Mouse (Mus musculus) MEL (cell line): ENCODE measurements at regions not wholly inside any gene's neighbourhood (a gene's known extent, or its start where the extent isn't known, plus 50 kb on each side); places are given as distances from the start of the nearest gene placed in this dataset.

ENCODE experiments used
- DNase-seq: peaks from one replicate; pipeline ENCODE4 v3.0.0; 2011; ENCODE audit warnings: low read depth, low spot score
- H3K27ac ChIP-seq: 2 replicates; pipeline ENCODE4 v1.5.1; 2012; ENCODE audit warnings: low read depth, mild to moderate bottlenecking, control low read depth, low read length, moderate library complexity; ENCODE audit not compliant: control insufficient read depth
- H3K27me3 ChIP-seq, 2 experiments: fragments of 150-350 bp in 1 of 2; sonication (generic) in 1 of 2; 2 replicates each; pipeline ENCODE4 v1.6.1; 2012; ENCODE audit warnings: low read length in 2 of 2, mild to moderate bottlenecking in 2 of 2, improper control_type of control experiment in 1 of 2, moderate library complexity in 1 of 2; ENCODE audit not compliant: insufficient read depth in 2 of 2, control insufficient read depth in 1 of 2
- H3K36me3 ChIP-seq, 2 experiments: 2 replicates each; pipeline ENCODE4 v1.6.1; 2012 to 2014; ENCODE audit warnings: low read length in 2 of 2, improper control_type of control experiment in 1 of 2, inconsistent platforms in 1 of 2, mild to moderate bottlenecking in 1 of 2; ENCODE audit not compliant: insufficient read depth in 2 of 2, control insufficient read depth in 1 of 2
- H3K4me1 ChIP-seq, 2 experiments: fragments of 150-350 bp in 1 of 2; sonication (generic) in 1 of 2; 2 replicates each; pipeline ENCODE4 v1.6.1; 2012; ENCODE audit warnings: low read length in 2 of 2, improper control_type of control experiment in 1 of 2, mild to moderate bottlenecking in 1 of 2; ENCODE audit not compliant: insufficient read depth in 2 of 2, control insufficient read depth in 1 of 2
- H3K4me3 ChIP-seq, 2 experiments: fragments of 150-350 bp in 1 of 2; sonication (generic) in 1 of 2; 2 replicates each; pipeline ENCODE4 v1.5.1; 2012; ENCODE audit warnings: low read depth in 2 of 2, low read length in 2 of 2, mild to moderate bottlenecking in 2 of 2, moderate library complexity in 2 of 2, control low read depth in 1 of 2, improper control_type of control experiment in 1 of 2; ENCODE audit not compliant: control insufficient read depth in 1 of 2, insufficient read depth in 1 of 2
- H3K79me2 ChIP-seq: 2 replicates; pipeline ENCODE4 v1.6.1; 2012; ENCODE audit warnings: mild to moderate bottlenecking, low read length, moderate library complexity; ENCODE audit not compliant: control insufficient read depth, poor library complexity, insufficient read depth
- H3K9ac ChIP-seq: 2 replicates; pipeline ENCODE4 v1.6.1; 2012; ENCODE audit warnings: low read depth, mild to moderate bottlenecking, control low read depth, low read length, moderate library complexity; ENCODE audit not compliant: control insufficient read depth, poor library complexity, severe bottlenecking
- H3K9me3 ChIP-seq: fragments of 150-350 bp; sonication (generic); replicated peaks from 2 replicates; pipeline ENCODE4 v1.6.1; 2012; ENCODE audit warnings: mild to moderate bottlenecking, low read length, improper control_type of control experiment, moderate library complexity; ENCODE audit not compliant: insufficient read depth
- BHLHE40 ChIP-seq: IDR thresholded peaks from 2 replicates; pipeline ENCODE4 v1.6.1; 2012; ENCODE audit warnings: low read depth, mild to moderate bottlenecking, inconsistent platforms, low read length, improper control_type of control experiment, borderline replicate concordance
- E2F4 ChIP-seq: IDR thresholded peaks from 2 replicates; pipeline ENCODE4 v1.6.1; 2011; ENCODE audit warnings: low read depth, low read length, improper control_type of control experiment, borderline replicate concordance
- GABPA ChIP-seq: IDR thresholded peaks from 2 replicates; pipeline ENCODE4 v1.6.1; 2012; ENCODE audit warnings: low read depth, mild to moderate bottlenecking, inconsistent platforms, low read length, improper control_type of control experiment, moderate library complexity
- MAFK ChIP-seq: IDR thresholded peaks from 2 replicates; pipeline ENCODE4 v1.6.1; 2011; ENCODE audit warnings: low read depth, mild to moderate bottlenecking, low read length, improper control_type of control experiment, borderline replicate concordance
- MAZ ChIP-seq: IDR thresholded peaks from 2 replicates; pipeline ENCODE4 v1.6.1; 2012; ENCODE audit warnings: low read depth, mild to moderate bottlenecking, inconsistent platforms, low read length, improper control_type of control experiment
- MXI1 ChIP-seq: IDR thresholded peaks from 2 replicates; pipeline ENCODE4 v1.6.1; 2011; ENCODE audit warnings: mild to moderate bottlenecking, low read depth, low read length, improper control_type of control experiment
- MYB ChIP-seq: IDR thresholded peaks from 2 replicates; pipeline ENCODE4 v1.6.1; 2011; ENCODE audit warnings: mild to moderate bottlenecking, low read depth, low read length, improper control_type of control experiment
- POLR2AphosphoS5 ChIP-seq: IDR thresholded peaks from 2 replicates; pipeline ENCODE4 v1.6.1; 2012; ENCODE audit warnings: low read depth, borderline replicate concordance, mild to moderate bottlenecking, inconsistent platforms, low read length, moderate library complexity, mixed read lengths
- RCOR1 ChIP-seq: IDR thresholded peaks from 2 replicates; pipeline ENCODE4 v1.6.1; 2012; ENCODE audit warnings: low read depth, mild to moderate bottlenecking, inconsistent platforms, low read length, improper control_type of control experiment
- SIN3A ChIP-seq: IDR thresholded peaks from 2 replicates; pipeline ENCODE4 v1.6.1; 2012; ENCODE audit warnings: low read length, improper control_type of control experiment, inconsistent platforms
- SMC3 ChIP-seq: IDR thresholded peaks from 2 replicates; pipeline ENCODE4 v1.6.1; 2011; ENCODE audit warnings: low read depth, low read length, improper control_type of control experiment
- ZMIZ1 ChIP-seq: IDR thresholded peaks from 2 replicates; pipeline ENCODE4 v1.6.1; 2012; ENCODE audit warnings: low read depth, mild to moderate bottlenecking, inconsistent platforms, low read length, improper control_type of control experiment, moderate library complexity

GRCm38 (mm10) chr3:38564844-38565243 lies 80.2 kb upstream of the Ankrd50 start:
- Histone ChIP-seq H3K79me2 (no peaks in the 10 kb centered on the region), H3K4me1 (no peaks in the 10 kb centered on the region), H3K9ac (no peak overlapping the region), H3K4me3 (no peak overlapping the region), H3K27ac (no peak overlapping the region), H3K27me3 (no peaks in the 10 kb centered on the region), H3K36me3 (no peaks in the 10 kb centered on the region), H3K9me3 (no peaks in the 10 kb centered on the region)
- DNase-seq = no peak
- no peak for TF ChIP-seq MAZ
- TF ChIP-seq BHLHE40 = no peak
- TF ChIP-seq, all 39 proteins: peak for 0

- Histone ChIP-seq H3K4me3 (no peak overlapping the region), H3K36me3 (no peaks in the 10 kb centered on the region), H3K4me1 (no peaks in the 10 kb centered on the region), H3K27ac (no peak overlapping the region), H3K27me3 (no peaks in the 10 kb centered on the region), H3K79me2 (no peaks in the 10 kb centered on the region), H3K9ac (no peak overlapping the region), H3K9me3 (no peaks in the 10 kb centered on the region)
- no peak for TF ChIP-seq ZMIZ1
- TF ChIP-seq E2F4 = no peak
- TF ChIP-seq POLR2AphosphoS5 = no peak
- no peak for TF ChIP-seq MYB
- no peak for DNase-seq
Measured at GRCm38 (mm10) chr3:38564364-38564763, 79.7 kb upstream of the Ankrd50 start.

- Histone ChIP-seq H3K27ac (no peak overlapping the region), H3K27me3 (no peaks in the 10 kb centered on the region), H3K9ac (no peak overlapping the region), H3K36me3 (no peaks in the 10 kb centered on the region), H3K9me3 (no peaks in the 10 kb centered on the region), H3K79me2 (no peaks in the 10 kb centered on the region), H3K4me3 (no peak overlapping the region), H3K4me1 (no peaks in the 10 kb centered on the region)
- no peak for DNase-seq
- TF ChIP-seq RCOR1 (no peak), MAFK (no peak), GABPA (no peak), MXI1 (no peak), SIN3A (no peak), SMC3 (no peak)
Measured at GRCm38 (mm10) chr3:38561186-38561585, 76.5 kb upstream of the Ankrd50 start.
